8 mouse cellular contexts compared by ENCODE assay signal in the genomic region with DNA sequence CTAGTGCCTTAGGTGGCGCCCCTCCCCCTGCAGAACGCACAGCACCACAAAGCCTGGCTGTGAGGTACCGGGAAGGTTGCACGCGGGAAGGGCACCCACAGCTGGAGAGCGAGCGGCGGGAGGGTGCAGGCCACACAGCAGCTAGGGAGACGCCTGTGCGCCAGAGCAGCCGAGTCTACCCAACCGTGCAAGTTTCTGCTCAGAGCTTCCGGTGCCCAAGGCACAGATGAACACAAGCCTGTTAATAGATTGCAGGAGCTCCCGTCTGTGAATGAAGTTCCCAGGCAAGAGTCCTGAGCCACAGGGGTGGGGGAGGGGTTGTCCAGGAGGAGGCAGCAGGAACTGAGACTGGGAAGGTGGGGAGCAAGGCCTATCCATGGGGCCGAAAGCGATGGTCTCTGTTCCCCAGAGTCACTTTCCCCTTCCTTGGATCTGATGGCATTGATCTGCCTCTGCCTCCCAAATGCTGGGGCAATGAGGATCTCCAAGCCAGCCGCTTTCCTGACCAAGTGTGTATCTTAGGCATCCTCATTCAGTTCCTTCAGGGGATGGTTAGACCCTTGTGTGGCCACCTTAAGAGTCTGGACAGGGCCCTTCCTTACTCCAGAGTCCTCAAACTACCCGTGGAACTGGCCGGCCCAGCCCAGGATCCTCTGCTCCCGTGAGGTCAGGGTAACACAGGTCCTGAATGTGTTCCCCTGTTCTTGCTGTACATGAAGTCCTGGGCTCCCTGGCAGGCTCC. TPM values are rescaled to one million over a fixed set of nuclear protein-coding genes. Genes with fewer than 3 reads are reported as not detected.
DNase-seq lines count a peak whose midpoint lies in the region; ATAC-seq lines count a peak whose summit lies in the region.

No protein-coding gene starts in this region.

- 14% methylated on average over 20 of the region's 20 CpGs for WGBS in midbrain, embryonic 16.5 days

- H3K4me2 ChIP-seq in midbrain, embryonic 16.5 days (ENCODE audit: low read length) = peak overlapping the region; percentile 25

- H3K9ac ChIP-seq in midbrain, embryonic 16.5 days (ENCODE audit: low read depth, low read length) = peak overlapping the region; percentile 2; the same call in 1 of the 2 replicates

- H3K9me3 ChIP-seq in midbrain, embryonic 16.5 days (replicated peaks; ENCODE audit: control insufficient read depth, low read length, poor library complexity, severe bottlenecking) = no peaks in the 10 kb centered on the region

- DNase-seq in ES-CJ7 (ENCODE audit: low read depth, low spot score) = peak; percentile 91
- DNase-seq in embryo, embryonic 9.5 days (ENCODE audit: extremely low spot score) = peak; percentile 67
- DNase-seq in kidney, adult 18-20 months = peak; percentile 65
- no peak for DNase-seq in adrenal gland, adult 18-20 months (ENCODE audit: low spot score in 2 of 2)
- no peak for DNase-seq in right cerebral cortex, adult 2 months (ENCODE audit: low spot score in 2 of 2)
- DNase-seq in adrenal gland, postnatal 36 days = no peak
- no peak for DNase-seq in cerebellum, adult 11-12 months

- no peak overlapping the region for H3K4me3 ChIP-seq in midbrain, embryonic 16.5 days (ENCODE audit: low read depth, low read length)

- ATAC-seq in midbrain, embryonic 16.5 days = no peak

- no peaks in the 10 kb centered on the region for H3K36me3 ChIP-seq in midbrain, embryonic 16.5 days (ENCODE audit: control insufficient read depth, insufficient read depth, low read length)

- no peak overlapping the region for H3K27ac ChIP-seq in midbrain, embryonic 16.5 days (ENCODE audit: low read length)

- H3K27me3 ChIP-seq in midbrain, embryonic 16.5 days (ENCODE audit: control insufficient read depth, insufficient read depth, low read depth, low read length) = no peaks in the 10 kb centered on the region

- peaks cover 8% of the 10 kb centered on the region for H3K4me1 ChIP-seq in midbrain, embryonic 16.5 days (ENCODE audit: control insufficient read depth, insufficient read depth, low read length)

RNA-seq across cellular contexts. Expression of gene Bak1, which starts 11.7 kb away (rescaled TPM):
- 2.9 and 3.7 TPM in 2 replicates for polyA plus RNA-seq in midbrain, embryonic 16.5 days (2015; fragmentation: Nextera tagmentation; extraction: Ambion mirVana)
- 10 to 100 TPM; 27.2 to 31.0 TPM for total RNA-seq in adrenal gland, adult 18-20 months (2021)
- 10 to 100 TPM; 29.3 to 42.4 TPM for total RNA-seq in adrenal gland, postnatal 36 days (2021)

RNA-seq across cellular contexts. Expression of gene Itpr3, which starts 16.6 kb away (rescaled TPM):
- 0.70 and 0.73 TPM in 2 replicates for polyA plus RNA-seq in midbrain, embryonic 16.5 days (2015; fragmentation: Nextera tagmentation; extraction: Ambion mirVana)
- total RNA-seq in adrenal gland, adult 18-20 months (2021) = 1 to 10 TPM; 5.5 to 6.2 TPM
- total RNA-seq in adrenal gland, postnatal 36 days (2021) = 1 to 10 TPM; 5.9 to 6.3 TPM

Comparison
In these comparisons a context has a peak if more than half of its experiments do, and no peak if none do; other contexts are left out.
1. DNase-seq: peak in ES-CJ7 (single experiment), embryo, embryonic 9.5 days (single experiment) and kidney, adult 18-20 months (single experiment); none in adrenal gland, adult 18-20 months (0 of 2), right cerebral cortex, adult 2 months (0 of 2), adrenal gland, postnatal 36 days (0 of 2) and cerebellum, adult 11-12 months (single experiment).